Mouse (Mus musculus): Measurements from ENCODE around the gene Gm10563. TPM values are rescaled to one million over a fixed set of nuclear protein-coding genes. Genes with fewer than 3 reads are reported as not detected.

The Gm10563 gene
- polyA plus RNA-seq, 2 experiments = not detected

GRCm38 (mm10) chr4:155669598-155670075 is 24.4 kb upstream of the Gm10563 start:
- H3K27ac ChIP-seq = no peak overlapping the region
- WGBS (ENCODE audit: insufficient replicate concordance) = under 1% methylated on average over 8 of the region's 8 CpGs
- H3K4me1 ChIP-seq (replicated peaks; ENCODE audit: control insufficient read depth in 2 of 2, insufficient read depth in 2 of 2, low read length in 1 of 2) = peaks cover 3 to 9% of the 10 kb centered on the region in 2 experiments; a peak in 2 of 4 replicates
- TF ChIP-seq CTCF (IDR thresholded peaks at IDR 0.05; ENCODE audit: low read depth) (no peak), EP300 (IDR thresholded peaks at IDR 0.05; ENCODE audit: low read depth) (no peak)
- no peak for DNase-seq (ENCODE audit: low read depth in 3 of 3, low spot score in 3 of 3)
- no peaks in the 10 kb centered on the region for H3K27me3 ChIP-seq (ENCODE audit: control insufficient read depth, insufficient read depth, low read length)
- H3K9me3 ChIP-seq (ENCODE audit: control insufficient read depth, low read length) = no peaks in the 10 kb centered on the region
- peak overlapping the region; percentile 87 for H3K4me2 ChIP-seq (ENCODE audit: low read depth)
- peak; percentile 0; the same call in 1 of the 2 replicates for ATAC-seq (ENCODE audit: insufficient read depth)
- peak overlapping the region; percentile 87 to 91 for H3K4me3 ChIP-seq (ENCODE audit: insufficient read depth in 1 of 2, low read depth in 2 of 2, low read length in 2 of 2)
- H3K36me3 ChIP-seq (replicated peaks; ENCODE audit: control insufficient read depth, insufficient read depth, low read depth) = no peaks in the 10 kb centered on the region
- H3K9ac ChIP-seq (replicated peaks) = no peak overlapping the region

GRCm38 (mm10) chr4:155668689-155669597 is 23.7 kb upstream of the Gm10563 start, which contains the start of gene Mib2:
Gene Mib2 (minus strand): TSS chr4:155669198.
- H3K4me1 ChIP-seq (replicated peaks; ENCODE audit: control insufficient read depth in 2 of 2, insufficient read depth in 2 of 2, low read length in 1 of 2) = peaks cover 3 to 9% of the 10 kb centered on the region in 2 experiments; a peak in 2 of 4 replicates
- peak within 1 kb of the TSS; percentile 87 for H3K4me2 ChIP-seq (ENCODE audit: low read depth)
- no peaks in the 10 kb centered on the region for H3K36me3 ChIP-seq (replicated peaks; ENCODE audit: control insufficient read depth, insufficient read depth, low read depth)
- TF ChIP-seq EP300 (IDR thresholded peaks at IDR 0.05; ENCODE audit: low read depth) (no peak), CTCF (IDR thresholded peaks at IDR 0.05; ENCODE audit: low read depth) (no peak)
- peak within 1 kb of the TSS; percentile 87 to 91 for H3K4me3 ChIP-seq (ENCODE audit: insufficient read depth in 1 of 2, low read depth in 2 of 2, low read length in 2 of 2)
- no peak within 1 kb of the TSS for H3K27ac ChIP-seq
- no peaks in the 10 kb centered on the region for H3K27me3 ChIP-seq (ENCODE audit: control insufficient read depth, insufficient read depth, low read length)
- no peaks in the 10 kb centered on the region for H3K9me3 ChIP-seq (ENCODE audit: control insufficient read depth, low read length)
- ATAC-seq (ENCODE audit: insufficient read depth) (peak; percentile 99), DNase-seq (ENCODE audit: low read depth in 3 of 3, low spot score in 3 of 3) (peak; percentile 92)
- WGBS (ENCODE audit: insufficient replicate concordance) = under 1% methylated on average over 73 of the region's 73 CpGs
- peak within 1 kb of the TSS; percentile 77 for H3K9ac ChIP-seq (replicated peaks)

- no peaks in the 10 kb centered on the region for H3K9me3 ChIP-seq (ENCODE audit: control insufficient read depth, low read length)
- DNase-seq (ENCODE audit: low read depth in 3 of 3, low spot score in 3 of 3) = no peak
- no peak overlapping the region for H3K27ac ChIP-seq
- no peaks in the 10 kb centered on the region for H3K36me3 ChIP-seq (replicated peaks; ENCODE audit: control insufficient read depth, insufficient read depth, low read depth)
- H3K27me3 ChIP-seq (ENCODE audit: control insufficient read depth, insufficient read depth, low read length) = no peaks in the 10 kb centered on the region
- ATAC-seq (ENCODE audit: insufficient read depth) = no peak
- TF ChIP-seq EP300 (IDR thresholded peaks at IDR 0.05; ENCODE audit: low read depth) (no peak), CTCF (IDR thresholded peaks at IDR 0.05; ENCODE audit: low read depth) (no peak)
- H3K4me3 ChIP-seq (ENCODE audit: insufficient read depth in 1 of 2, low read depth in 2 of 2, low read length in 2 of 2) = no peak overlapping the region
- H3K4me1 ChIP-seq (replicated peaks; ENCODE audit: control insufficient read depth in 2 of 2, insufficient read depth in 2 of 2, low read length in 1 of 2) = peaks cover 3 to 9% of the 10 kb centered on the region in 2 experiments; a peak in 2 of 4 replicates
- no peak overlapping the region for H3K9ac ChIP-seq (replicated peaks)
- H3K4me2 ChIP-seq (ENCODE audit: low read depth) = no peak overlapping the region
Measured at GRCm38 (mm10) chr4:155666903-155667302, 21.7 kb upstream of the Gm10563 start.

- Histone ChIP-seq H3K4me3 (ENCODE audit: insufficient read depth in 1 of 2, low read depth in 2 of 2, low read length in 2 of 2) (no peak overlapping the region), H3K27me3 (ENCODE audit: control insufficient read depth, insufficient read depth, low read length) (no peaks in the 10 kb centered on the region), H3K9ac (replicated peaks) (no peak overlapping the region), H3K4me1 (replicated peaks; ENCODE audit: control insufficient read depth in 2 of 2, insufficient read depth in 2 of 2, low read length in 1 of 2) (no peaks in the 10 kb centered on the region), H3K9me3 (ENCODE audit: control insufficient read depth, low read length) (no peaks in the 10 kb centered on the region), H3K36me3 (replicated peaks; ENCODE audit: control insufficient read depth, insufficient read depth, low read depth) (no peaks in the 10 kb centered on the region), H3K27ac (no peak overlapping the region), H3K4me2 (ENCODE audit: low read depth) (no peak overlapping the region)
- ATAC-seq (ENCODE audit: insufficient read depth) (no peak), DNase-seq (ENCODE audit: low read depth in 3 of 3, low spot score in 3 of 3) (no peak)
- no peak for TF ChIP-seq EP300 (IDR thresholded peaks at IDR 0.05; ENCODE audit: low read depth)
- TF ChIP-seq CTCF (IDR thresholded peaks at IDR 0.05; ENCODE audit: low read depth) = no peak
- WGBS (ENCODE audit: insufficient replicate concordance) = 76% methylated on average over 12 of the region's 12 CpGs
Measured at GRCm38 (mm10) chr4:155660641-155661040, 15.4 kb upstream of the Gm10563 start.

GRCm38 (mm10) chr4:155658961-155659360 is 13.8 kb upstream of the Gm10563 start:
- no peak for DNase-seq (ENCODE audit: low read depth in 3 of 3, low spot score in 3 of 3)

More at GRCm38 (mm10) chr4:155658961-155659360, 13.8 kb upstream of the Gm10563 start:
- Histone ChIP-seq H3K4me3 (ENCODE audit: insufficient read depth in 1 of 2, low read depth in 2 of 2, low read length in 2 of 2) (no peak overlapping the region), H3K36me3 (replicated peaks; ENCODE audit: control insufficient read depth, insufficient read depth, low read depth) (no peaks in the 10 kb centered on the region), H3K9me3 (ENCODE audit: control insufficient read depth, low read length) (no peaks in the 10 kb centered on the region), H3K27ac (no peak overlapping the region), H3K27me3 (ENCODE audit: control insufficient read depth, insufficient read depth, low read length) (peaks cover 13% of the 10 kb centered on the region), H3K9ac (replicated peaks) (no peak overlapping the region), H3K4me2 (ENCODE audit: low read depth) (no peak overlapping the region), H3K4me1 (replicated peaks; ENCODE audit: control insufficient read depth in 2 of 2, insufficient read depth in 2 of 2, low read length in 1 of 2) (no peaks in the 10 kb centered on the region)
- TF ChIP-seq CTCF (IDR thresholded peaks at IDR 0.05; ENCODE audit: low read depth) = no peak
- no peak for TF ChIP-seq EP300 (IDR thresholded peaks at IDR 0.05; ENCODE audit: low read depth)
- no peak for ATAC-seq (ENCODE audit: insufficient read depth)
- 79% methylated on average over 10 of the region's 10 CpGs for WGBS (ENCODE audit: insufficient replicate concordance)

Measured in liver, embryonic 14.5 days (tissue).